27 mouse cellular contexts compared by ENCODE assay signal in genomic region chr10:18860831-18861230, GRCm38 (mm10). TPM values are rescaled to one million over a fixed set of nuclear protein-coding genes. Genes with fewer than 3 reads are reported as not detected.
DNase-seq lines count a peak whose midpoint lies in the region; ATAC-seq and TF ChIP-seq lines count a peak whose summit lies in the region.
"Had no signal": no experiment of that assay in that cellular context is flagged by ENCODE, and none has a peak within 500 bp of the region (broad histone marks: within the 10 kb centered on the region; RNA-seq: fewer than 3 reads in every experiment).

No protein-coding gene starts in this region.

- TF ChIP-seq EP300 in stomach, postnatal 0 days (optimal IDR thresholded peaks at IDR 0.05) = no peak

- H3K27ac ChIP-seq in embryonic facial prominence, embryonic 15.5 days (replicated peaks) = peak overlapping the region; percentile 55; the same call in 1 of the 2 replicates
- no peak overlapping the region for H3K27ac ChIP-seq in embryonic facial prominence, embryonic 10.5 days (replicated peaks)
- H3K27ac ChIP-seq in limb, embryonic 15.5 days = peak overlapping the region; percentile 7; the same call in 1 of the 2 replicates
- no peak overlapping the region for H3K27ac ChIP-seq in limb, embryonic 10.5 days
- H3K27ac ChIP-seq in stomach, postnatal 0 days (replicated peaks) = peak overlapping the region; percentile 74
- H3K27ac ChIP-seq in hindbrain, embryonic 14.5 days = no peak overlapping the region
- H3K27ac ChIP-seq: hindbrain, embryonic 10.5 days; hindbrain, embryonic 13.5 days; hindbrain, postnatal 0 days; intestine, embryonic 15.5 days had no signal

- no peaks in the 10 kb centered on the region for H3K36me3 ChIP-seq in embryonic facial prominence, embryonic 15.5 days
- no peaks in the 10 kb centered on the region for H3K36me3 ChIP-seq in embryonic facial prominence, embryonic 10.5 days (replicated peaks)
- no peaks in the 10 kb centered on the region for H3K36me3 ChIP-seq in limb, embryonic 15.5 days
- H3K36me3 ChIP-seq in limb, embryonic 10.5 days = no peaks in the 10 kb centered on the region
- H3K36me3 ChIP-seq in stomach, postnatal 0 days (ENCODE audit: control insufficient read depth, insufficient read depth, low read length) = no peaks in the 10 kb centered on the region
- H3K36me3 ChIP-seq in hindbrain, embryonic 14.5 days (replicated peaks; ENCODE audit: control insufficient read depth, insufficient read depth) = no peaks in the 10 kb centered on the region
- H3K36me3 ChIP-seq: hindbrain, embryonic 10.5 days; hindbrain, embryonic 13.5 days; intestine, embryonic 15.5 days had no signal

- ATAC-seq in embryonic facial prominence, embryonic 15.5 days (ENCODE audit: insufficient number of reproducible peaks, low FRiP score, low TSS enrichment, low read depth) = peak; percentile 43; the same call in 1 of the 2 replicates
- ATAC-seq in limb, embryonic 15.5 days (ENCODE audit: insufficient number of reproducible peaks, low FRiP score, low TSS enrichment, low read depth) = no peak
- peak; percentile 57; the same call in 1 of the 2 replicates for ATAC-seq in stomach, postnatal 0 days (ENCODE audit: low FRiP score, low TSS enrichment)
- ATAC-seq in hindbrain, embryonic 14.5 days (ENCODE audit: low FRiP score) = no peak
- ATAC-seq: forebrain, embryonic 14.5 days; hindbrain, postnatal 0 days had no signal

- no peak for DNase-seq in embryonic facial prominence, embryonic 10.5 days (ENCODE audit: low spot score)
- DNase-seq in limb, embryonic 10.5 days (ENCODE audit: low spot score) = no peak
- peak; percentile 18 for DNase-seq in induced T-regulatory cell, adult 2 months (ENCODE audit: low read depth)
- no peak for DNase-seq in stomach, postnatal 0 days (ENCODE audit: low spot score)
- no peak for DNase-seq in hindbrain, embryonic 14.5 days (ENCODE audit: low spot score)
- DNase-seq in cerebellum, postnatal 25 days = no peak
- DNase-seq: adrenal gland, adult 8-10 months; adrenal gland, postnatal 25 days; B cell, adult 2 months; cerebellum, adult 2 months; cerebellum, adult 9-11 months; cerebellum, postnatal 36 days; embryo, embryonic 11 days; forebrain, postnatal 0 days; gastrocnemius, postnatal 10 days; gastrocnemius, postnatal 36 days; heart, postnatal 36 days; kidney, adult 11 months; kidney, adult 8-10 months had no signal

- no peaks in the 10 kb centered on the region for H3K4me1 ChIP-seq in embryonic facial prominence, embryonic 15.5 days
- H3K4me1 ChIP-seq in embryonic facial prominence, embryonic 10.5 days = peaks cover 7% of the 10 kb centered on the region
- H3K4me1 ChIP-seq in limb, embryonic 15.5 days = no peaks in the 10 kb centered on the region
- peaks cover 7% of the 10 kb centered on the region for H3K4me1 ChIP-seq in limb, embryonic 10.5 days
- H3K4me1 ChIP-seq in stomach, postnatal 0 days (replicated peaks; ENCODE audit: control insufficient read depth, insufficient read depth) = 0 out of 2 replicates have a peak, but pooled peaks cover 2% of the 10 kb centered on the region
- no peaks in the 10 kb centered on the region for H3K4me1 ChIP-seq in hindbrain, embryonic 14.5 days (replicated peaks; ENCODE audit: control insufficient read depth, insufficient read depth, low read length)
- H3K4me1 ChIP-seq: hindbrain, embryonic 13.5 days; intestine, embryonic 15.5 days had no signal

- H3K4me2 ChIP-seq in embryonic facial prominence, embryonic 15.5 days (replicated peaks) = no peak overlapping the region
- H3K4me2 ChIP-seq in limb, embryonic 15.5 days = no peak overlapping the region
- no peak overlapping the region for H3K4me2 ChIP-seq in stomach, postnatal 0 days (replicated peaks; ENCODE audit: low read depth)
- H3K4me2 ChIP-seq in hindbrain, embryonic 14.5 days (replicated peaks) = no peak overlapping the region
- H3K4me2 ChIP-seq: heart, embryonic 11.5 days; hindbrain, embryonic 13.5 days; intestine, embryonic 15.5 days had no signal

- H3K9ac ChIP-seq in embryonic facial prominence, embryonic 15.5 days = no peak overlapping the region
- H3K9ac ChIP-seq in limb, embryonic 15.5 days = no peak overlapping the region
- H3K9ac ChIP-seq in stomach, postnatal 0 days (ENCODE audit: low read length) = no peak overlapping the region
- H3K9ac ChIP-seq in hindbrain, embryonic 14.5 days = no peak overlapping the region
- H3K9ac ChIP-seq: forebrain, postnatal 0 days; hindbrain, embryonic 13.5 days; intestine, embryonic 15.5 days had no signal

- 67% methylated on average over 11 of the region's 11 CpGs for WGBS in embryonic facial prominence, embryonic 15.5 days
- WGBS in embryonic facial prominence, embryonic 10.5 days = 85% methylated on average over 11 of the region's 11 CpGs
- 76% methylated on average over 11 of the region's 11 CpGs for WGBS in limb, embryonic 15.5 days
- 86% methylated on average over 11 of the region's 11 CpGs for WGBS in limb, embryonic 10.5 days
- 63% methylated on average over 11 of the region's 11 CpGs for WGBS in stomach, postnatal 0 days
- WGBS in hindbrain, embryonic 14.5 days = 87% methylated on average over 11 of the region's 11 CpGs

- no peaks in the 10 kb centered on the region for H3K27me3 ChIP-seq in embryonic facial prominence, embryonic 15.5 days
- H3K27me3 ChIP-seq in embryonic facial prominence, embryonic 10.5 days (replicated peaks; ENCODE audit: low read depth, poor library complexity, severe bottlenecking) = no peaks in the 10 kb centered on the region
- no peaks in the 10 kb centered on the region for H3K27me3 ChIP-seq in limb, embryonic 15.5 days
- H3K27me3 ChIP-seq in limb, embryonic 10.5 days (ENCODE audit: low read depth, poor library complexity, severe bottlenecking) = no peaks in the 10 kb centered on the region
- H3K27me3 ChIP-seq in stomach, postnatal 0 days (ENCODE audit: control insufficient read depth, insufficient read depth, low read length) = no peaks in the 10 kb centered on the region
- no peaks in the 10 kb centered on the region for H3K27me3 ChIP-seq in hindbrain, embryonic 14.5 days (ENCODE audit: control insufficient read depth, insufficient read depth, low read length)
- H3K27me3 ChIP-seq: hindbrain, embryonic 13.5 days; intestine, embryonic 15.5 days had no signal

- TF ChIP-seq CTCF in stomach, postnatal 0 days (IDR thresholded peaks at IDR 0.05; ENCODE audit: low read depth) = no peak

- no peaks in the 10 kb centered on the region for H3K9me3 ChIP-seq in embryonic facial prominence, embryonic 15.5 days (replicated peaks)
- no peaks in the 10 kb centered on the region for H3K9me3 ChIP-seq in embryonic facial prominence, embryonic 10.5 days
- H3K9me3 ChIP-seq in limb, embryonic 15.5 days = no peaks in the 10 kb centered on the region
- H3K9me3 ChIP-seq in limb, embryonic 10.5 days (replicated peaks) = no peaks in the 10 kb centered on the region
- no peaks in the 10 kb centered on the region for H3K9me3 ChIP-seq in stomach, postnatal 0 days (ENCODE audit: control insufficient read depth, low read length)
- no peaks in the 10 kb centered on the region for H3K9me3 ChIP-seq in hindbrain, embryonic 14.5 days (ENCODE audit: control insufficient read depth, low read length)
- H3K9me3 ChIP-seq: hindbrain, embryonic 10.5 days; hindbrain, embryonic 13.5 days; intestine, embryonic 15.5 days had no signal

- H3K4me3 ChIP-seq in embryonic facial prominence, embryonic 15.5 days (replicated peaks) = no peak overlapping the region
- no peak overlapping the region for H3K4me3 ChIP-seq in embryonic facial prominence, embryonic 10.5 days
- H3K4me3 ChIP-seq in limb, embryonic 15.5 days = no peak overlapping the region
- no peak overlapping the region for H3K4me3 ChIP-seq in limb, embryonic 10.5 days
- H3K4me3 ChIP-seq in stomach, postnatal 0 days (ENCODE audit: low read depth, low read length) = no peak overlapping the region
- H3K4me3 ChIP-seq in hindbrain, embryonic 14.5 days (replicated peaks; ENCODE audit: low read length) = no peak overlapping the region
- H3K4me3 ChIP-seq: hindbrain, embryonic 10.5 days; hindbrain, embryonic 13.5 days; intestine, embryonic 15.5 days had no signal

RNA-seq across cellular contexts. Expression of gene Perp, which starts 16.0 kb away (rescaled TPM):
- polyA plus RNA-seq in embryonic facial prominence, embryonic 15.5 days (2015; fragmentation: Nextera tagmentation; extraction: Ambion mirVana) = 556 and 591 TPM in 2 replicates
- 33.4 and 34.9 TPM in 2 replicates for polyA plus RNA-seq in embryonic facial prominence, embryonic 10.5 days (2016; fragmentation: Nextera tagmentation; extraction: Ambion mirVana)
- 915 and 921 TPM in 2 replicates for polyA plus RNA-seq in limb, embryonic 15.5 days (2015; fragmentation: Nextera tagmentation; extraction: Ambion mirVana)
- 35.0 and 35.6 TPM in 2 replicates for polyA plus RNA-seq in limb, embryonic 10.5 days (2016; fragmentation: Nextera tagmentation; extraction: Ambion mirVana)
- polyA plus RNA-seq in stomach, postnatal 0 days (2015; fragmentation: Nextera tagmentation; extraction: Ambion mirVana) = 1,093 and 1,120 TPM in 2 replicates
- 9.6 and 10.5 TPM in 2 replicates for polyA plus RNA-seq in hindbrain, embryonic 14.5 days (2014; fragmentation: Nextera tagmentation; extraction: Ambion mirVana)

Comparison
In these comparisons a context has a peak if more than half of its experiments do, and no peak if none do; other contexts are left out.
1. H3K27ac ChIP-seq: peak in embryonic facial prominence, embryonic 15.5 days (single experiment), limb, embryonic 15.5 days (single experiment) and stomach, postnatal 0 days (single experiment); none in embryonic facial prominence, embryonic 10.5 days (single experiment), limb, embryonic 10.5 days (single experiment) and hindbrain, embryonic 14.5 days (single experiment).
2. RNA of gene Perp, which starts 16.0 kb away (polyA plus RNA-seq): 1,093 to 1,120 TPM in stomach, postnatal 0 days, 915 to 921 TPM in limb, embryonic 15.5 days and 556 to 591 TPM in embryonic facial prominence, embryonic 15.5 days; 35.0 to 35.6 TPM in limb, embryonic 10.5 days, 33.4 to 34.9 TPM in embryonic facial prominence, embryonic 10.5 days and 9.6 to 10.5 TPM in hindbrain, embryonic 14.5 days; every median in the first group is over 10 times any median in the second.
3. ATAC-seq: peak in embryonic facial prominence, embryonic 15.5 days (single experiment) and stomach, postnatal 0 days (single experiment); none in limb, embryonic 15.5 days (single experiment) and hindbrain, embryonic 14.5 days (single experiment).